In the genomic region with DNA sequence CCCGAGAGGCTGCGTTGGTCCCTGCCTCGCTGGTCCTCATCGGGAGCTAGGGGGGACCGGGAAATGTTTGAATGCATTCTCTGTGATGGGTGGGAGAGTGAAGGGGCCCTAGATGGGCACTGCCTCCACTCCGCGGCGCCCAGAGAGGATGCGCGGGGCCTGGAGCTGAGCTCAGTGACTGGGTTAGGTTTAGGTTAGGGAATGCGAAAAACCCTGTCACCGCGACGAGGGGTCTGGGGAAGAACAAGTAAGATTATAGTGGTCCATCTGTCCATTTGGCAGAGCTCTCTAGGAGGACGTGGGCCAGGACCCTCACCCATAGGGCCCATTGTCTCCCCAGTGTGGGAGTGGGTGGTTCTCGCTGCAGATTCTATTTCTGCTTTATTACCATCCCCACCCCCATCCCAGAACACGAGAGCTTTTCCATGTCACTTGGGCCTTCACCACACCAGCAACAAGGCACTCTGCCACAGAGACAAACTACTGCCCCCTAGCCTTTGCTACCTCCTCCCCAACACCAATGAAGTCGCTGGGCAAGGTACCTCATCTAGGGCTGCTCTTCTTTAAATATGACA, we compare ENCODE assay signal across 8 mouse cellular contexts. TPM values are rescaled to one million over a fixed set of nuclear protein-coding genes. Genes with fewer than 3 reads are reported as not detected.
A peak's percentile ranks its signal among the peaks of the same experiment; 100 is the strongest.
DNase-seq lines count a peak whose midpoint lies in the region; ATAC-seq and TF ChIP-seq lines count a peak whose summit lies in the region.

No protein-coding gene starts in this region.

- DNase-seq in heart, adult 9 months (ENCODE audit: low spot score in 2 of 2), result no peak
- no peak for DNase-seq in G1E (ENCODE audit: low spot score)
- DNase-seq in forebrain, postnatal 0 days, result no peak
- no peak for DNase-seq in liver, embryonic 13.5 days
- DNase-seq in ovary, postnatal 10 days (ENCODE audit: low spot score), result no peak
- no peak for DNase-seq in Muller cell, postnatal 12 days (ENCODE audit: inconsistent ontology term)
- DNase-seq in testis, postnatal 14 days (ENCODE audit: low spot score), result no peak

- WGBS in heart, embryonic 13.5 days, result 2% methylated on average over 18 of the region's 18 CpGs
- WGBS in forebrain, postnatal 0 days, result under 1% methylated on average over 18 of the region's 18 CpGs
- WGBS in liver, embryonic 13.5 days (ENCODE audit: insufficient replicate concordance), result 4% methylated on average over 18 of the region's 18 CpGs

- peak overlapping the region; percentile 84 for H3K4me2 ChIP-seq in heart, embryonic 13.5 days
- H3K4me2 ChIP-seq in forebrain, postnatal 0 days (ENCODE audit: low read depth), result peak overlapping the region; percentile 86
- H3K4me2 ChIP-seq in liver, embryonic 13.5 days, result peak overlapping the region; percentile 58

- H3K9me3 ChIP-seq in heart, embryonic 13.5 days, result no peaks in the 10 kb centered on the region
- H3K9me3 ChIP-seq in G1E (replicated peaks), result peaks cover 6% of the 10 kb centered on the region
- no peaks in the 10 kb centered on the region for H3K9me3 ChIP-seq in forebrain, postnatal 0 days (ENCODE audit: low read length)
- H3K9me3 ChIP-seq in liver, embryonic 13.5 days (replicated peaks), result no peaks in the 10 kb centered on the region

- peaks cover 45% of the 10 kb centered on the region for H3K27me3 ChIP-seq in heart, embryonic 13.5 days (replicated peaks)
- peaks cover 10% of the 10 kb centered on the region for H3K27me3 ChIP-seq in G1E (ENCODE audit: insufficient read depth, low read length)
- H3K27me3 ChIP-seq in forebrain, postnatal 0 days (ENCODE audit: insufficient read depth, low read length), result peaks cover 7% of the 10 kb centered on the region; the same call in 1 of the 2 replicates
- H3K27me3 ChIP-seq in liver, embryonic 13.5 days, result peaks cover 35% of the 10 kb centered on the region

- ATAC-seq in heart, embryonic 13.5 days (ENCODE audit: extremely low read depth, insufficient number of reproducible peaks, low FRiP score, low TSS enrichment), result no peak
- ATAC-seq in G1E (ENCODE audit: extremely low read depth, insufficient number of reproducible peaks, low FRiP score, poor library complexity, severe bottlenecking), result no peak
- peak; percentile 47 for ATAC-seq in forebrain, postnatal 0 days
- ATAC-seq in liver, embryonic 13.5 days (ENCODE audit: low read depth), result no peak

- H3K4me1 ChIP-seq in heart, embryonic 13.5 days, result peaks cover 11% of the 10 kb centered on the region
- peaks cover 4% of the 10 kb centered on the region; the same call in 1 of the 2 replicates for H3K4me1 ChIP-seq in G1E (ENCODE audit: insufficient read depth, low read depth, low read length)
- peaks cover 9% of the 10 kb centered on the region; the same call in 1 of the 2 replicates for H3K4me1 ChIP-seq in forebrain, postnatal 0 days (ENCODE audit: insufficient read depth)
- H3K4me1 ChIP-seq in liver, embryonic 13.5 days (replicated peaks), result 0 out of 2 replicates have a peak, but pooled peaks cover 8% of the 10 kb centered on the region

- H3K9ac ChIP-seq in heart, embryonic 13.5 days, result no peak overlapping the region
- peak overlapping the region; percentile 81 for H3K9ac ChIP-seq in forebrain, postnatal 0 days
- no peak overlapping the region for H3K9ac ChIP-seq in liver, embryonic 13.5 days

- no peak for TF ChIP-seq CTCF in G1E (IDR thresholded peaks at IDR 0.05; ENCODE audit: low read depth, low read length)
- TF ChIP-seq CTCF in forebrain, postnatal 0 days (IDR thresholded peaks at IDR 0.05; ENCODE audit: low read depth), result peak; percentile 39

- no peak overlapping the region for H3K27ac ChIP-seq in heart, embryonic 13.5 days (replicated peaks)
- peak overlapping the region; percentile 94 for H3K27ac ChIP-seq in forebrain, postnatal 0 days (ENCODE audit: low read depth, low read length)
- no peak overlapping the region for H3K27ac ChIP-seq in liver, embryonic 13.5 days

- H3K4me3 ChIP-seq in heart, embryonic 13.5 days, result peak overlapping the region; percentile 55
- peak overlapping the region; percentile 40; the same call in 1 of the 2 replicates for H3K4me3 ChIP-seq in G1E (ENCODE audit: low read depth, low read length)
- peak overlapping the region; percentile 54 for H3K4me3 ChIP-seq in forebrain, postnatal 0 days (ENCODE audit: low read depth, low read length)
- H3K4me3 ChIP-seq in liver, embryonic 13.5 days (replicated peaks), result no peak overlapping the region

- H3K36me3 ChIP-seq in heart, embryonic 13.5 days, result no peaks in the 10 kb centered on the region
- no peaks in the 10 kb centered on the region for H3K36me3 ChIP-seq in G1E (replicated peaks)
- no peaks in the 10 kb centered on the region for H3K36me3 ChIP-seq in forebrain, postnatal 0 days (ENCODE audit: insufficient read depth)
- H3K36me3 ChIP-seq in liver, embryonic 13.5 days, result no peaks in the 10 kb centered on the region

RNA-seq across cellular contexts. Expression of a gene that starts 0.4 kb away (rescaled TPM):
- polyA plus RNA-seq in heart, embryonic 13.5 days (2015; fragmentation: Nextera tagmentation; extraction: Ambion mirVana), result 0.05 TPM in 1 of 2 replicates, not detected in the other
- total RNA-seq in G1E (2014; fragmentation: Nextera tagmentation), result not detected in 2 replicates
- 0.05 and 0.06 TPM in 2 replicates for total RNA-seq in G1E (2017)
- polyA plus RNA-seq in G1E (2012), result not detected in 2 replicates
- total RNA-seq in forebrain, postnatal 0 days (2014; rRNA removed), result 58.0 and 68.5 TPM in 2 replicates
- 18.6 and 25.0 TPM in 2 replicates for polyA plus RNA-seq in forebrain, postnatal 0 days (2015; fragmentation: Nextera tagmentation; extraction: Ambion mirVana)
- polyA plus RNA-seq in liver, embryonic 13.5 days (2015; fragmentation: Nextera tagmentation; extraction: Ambion mirVana), result 0.02 TPM in 1 of 2 replicates, not detected in the other

RNA-seq across cellular contexts. Expression of a gene that starts 19.1 kb away (rescaled TPM):
- polyA plus RNA-seq in heart, embryonic 13.5 days (2015; fragmentation: Nextera tagmentation; extraction: Ambion mirVana), result not detected in 2 replicates
- total RNA-seq in G1E (2014; fragmentation: Nextera tagmentation) (not detected in 2 replicates), G1E (2017) (0.17 and 0.33 TPM in 2 replicates)
- polyA plus RNA-seq in G1E (2012), result not detected in 2 replicates
- not detected in 2 replicates for total RNA-seq in forebrain, postnatal 0 days (2014; rRNA removed)
- 0.19 TPM in 1 of 2 replicates, not detected in the other for polyA plus RNA-seq in forebrain, postnatal 0 days (2015; fragmentation: Nextera tagmentation; extraction: Ambion mirVana)
- not detected in 2 replicates for polyA plus RNA-seq in liver, embryonic 13.5 days (2015; fragmentation: Nextera tagmentation; extraction: Ambion mirVana)

RNA-seq across cellular contexts. Expression of a gene that starts 44.4 kb away (rescaled TPM):
- polyA plus RNA-seq in heart, embryonic 13.5 days (2015; fragmentation: Nextera tagmentation; extraction: Ambion mirVana), result 0.28 TPM in 2 replicates
- total RNA-seq in G1E (2014; fragmentation: Nextera tagmentation), result not detected in 2 replicates
- total RNA-seq in G1E (2017), result 0.11 and 0.12 TPM in 2 replicates
- not detected in 2 replicates for polyA plus RNA-seq in G1E (2012)
- not detected in 2 replicates for total RNA-seq in forebrain, postnatal 0 days (2014; rRNA removed)
- 0.22 and 0.33 TPM in 2 replicates for polyA plus RNA-seq in forebrain, postnatal 0 days (2015; fragmentation: Nextera tagmentation; extraction: Ambion mirVana)
- not detected in 2 replicates for polyA plus RNA-seq in liver, embryonic 13.5 days (2015; fragmentation: Nextera tagmentation; extraction: Ambion mirVana)

Comparison
In these comparisons a context has a peak if more than half of its experiments do, and no peak if none do; other contexts are left out.
1. RNA of a gene that starts 0.4 kb away (polyA plus RNA-seq): 18.6 to 25.0 TPM in forebrain, postnatal 0 days; 0.05 TPM in heart, embryonic 13.5 days, 0.02 TPM in liver, embryonic 13.5 days and not detected in G1E; every median in the first group is over 10 times any median in the second.
2. Peak in every context shown above with its lines, with median percentiles within 50 percentile points of each other: H3K4me2 ChIP-seq.